Comparison of ENCODE assay signal across 8 mouse cellular contexts in the genomic region with DNA sequence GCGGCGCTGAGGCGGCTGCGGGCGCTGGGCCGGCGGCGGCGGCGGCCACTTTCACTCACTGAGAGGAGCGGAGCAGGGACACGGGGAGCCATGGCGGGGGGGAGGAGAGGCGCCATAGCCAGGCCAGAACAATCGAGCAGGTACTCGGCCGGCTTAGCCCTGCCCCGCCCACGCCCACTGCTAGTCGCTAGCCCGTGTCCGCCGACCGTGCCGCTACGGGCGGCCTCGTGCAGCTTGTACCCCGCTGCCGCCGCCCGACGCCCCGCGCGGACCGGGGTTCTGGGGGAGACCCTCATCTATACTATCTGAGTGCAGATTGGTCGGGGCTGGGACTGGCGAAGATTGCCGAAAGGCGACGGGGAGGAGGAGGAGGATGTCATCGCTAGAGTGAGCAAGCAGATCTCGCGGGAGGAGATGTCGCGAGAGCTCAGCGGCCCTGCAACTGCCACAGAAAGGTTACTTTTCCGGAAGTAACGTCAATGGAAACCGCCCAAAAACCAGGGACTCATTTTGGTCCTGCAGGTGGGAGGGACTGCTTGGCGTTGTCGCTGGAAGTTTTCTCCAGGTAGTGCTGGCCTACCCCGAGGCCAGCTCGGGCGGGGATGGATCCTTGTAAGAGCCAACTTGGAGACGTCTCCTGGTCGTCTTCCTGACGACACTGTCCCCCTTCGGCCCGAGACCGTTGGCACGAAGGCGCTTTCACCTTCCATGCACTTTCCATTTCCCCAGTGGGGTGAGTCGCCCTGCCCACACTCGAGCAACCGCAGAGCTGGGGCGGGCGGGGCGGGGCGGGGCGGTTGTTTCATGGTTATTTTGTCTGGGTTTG. TPM values are rescaled to one million over a fixed set of nuclear protein-coding genes. Genes with fewer than 3 reads are reported as not detected.
DNase-seq lines count a peak whose midpoint lies in the region; ATAC-seq lines count a peak whose summit lies in the region.

A gene (minus strand): TSS at position 117 of the 826 bp plus-strand sequence.

- intact Hi-C loops in gastrocnemius, postnatal 14 days (cut with DNase I; ENCODE audit: low total_unique reads): no loop called here
- intact Hi-C loops in left cerebral cortex, postnatal 10 days (cut with DNase I): no loop called here

- ATAC-seq in inflammation-experienced regulatory T-cells, adult 6 months: peak; percentile 94
- ATAC-seq in megakaryocyte-erythroid progenitor cell, adult 5-6 weeks (replicated peaks; ENCODE audit: low FRiP score, low TSS enrichment, poor library complexity, severe bottlenecking): peak; percentile 91

- DNase-seq in adrenal gland, adult (ENCODE audit: inconsistent age in 2 of 2, low spot score in 1 of 2): peak; percentile 99 to 100
- peak; percentile 99 for DNase-seq in embryo, embryonic 10.5 days (ENCODE audit: low spot score)
- DNase-seq in gastrocnemius, postnatal 14 days: peak; percentile 99
- peak; percentile 99 for DNase-seq in left cerebral cortex, postnatal 10 days (ENCODE audit: extremely low spot score in 1 of 2, low spot score in 2 of 2)
- peak; percentile 98 for DNase-seq in right cerebral cortex, postnatal 25 days
- DNase-seq in urinary bladder, postnatal 4 days (ENCODE audit: low spot score in 2 of 2): peak; percentile 97 to 99

RNA-seq across cellular contexts. Expression of the gene that starts here (rescaled TPM):
- 10 to 100 TPM; 11.1 to 11.6 TPM for total RNA-seq in gastrocnemius, postnatal 14 days (2021)
- 1 to 10 TPM; 4.5 to 8.9 (median 7.7) TPM for polyA plus RNA-seq in inflammation-experienced regulatory T-cells, adult 6 months (2017; shearing (Covaris generic))
- 10 to 100 TPM; 20.7 to 21.0 TPM for total RNA-seq in left cerebral cortex, postnatal 10 days (2021)
- total RNA-seq in megakaryocyte-erythroid progenitor cell, adult 5-6 weeks (2014; fragmentation: Nextera tagmentation): 32.2 and 37.9 TPM in 2 replicates
- total RNA-seq in megakaryocyte-erythroid progenitor cell, adult 5-6 weeks (2017): 21.8 and 22.4 TPM in 2 replicates

Comparison
In these comparisons a context has a peak if more than half of its experiments do, and no peak if none do; other contexts are left out.
1. Peak in every context shown above with its lines: DNase-seq and ATAC-seq.